Mouse (Mus musculus) bone marrow macrophage, adult 2 months (primary cell): ENCODE measurements around the gene 9430015G10Rik.

Experiments
- CTCF ChIP-seq: IDR thresholded peaks from 2 replicates; pipeline ENCODE4 v1.5.1; 2012; ENCODE audit warnings: low read depth, mild to moderate bottlenecking, low read length, moderate library complexity
- POLR2A ChIP-seq: IDR thresholded peaks from 2 replicates; pipeline ENCODE4 v1.6.1; 2012; ENCODE audit warnings: mild to moderate bottlenecking, low read depth, low read length, borderline replicate concordance

DNA sequence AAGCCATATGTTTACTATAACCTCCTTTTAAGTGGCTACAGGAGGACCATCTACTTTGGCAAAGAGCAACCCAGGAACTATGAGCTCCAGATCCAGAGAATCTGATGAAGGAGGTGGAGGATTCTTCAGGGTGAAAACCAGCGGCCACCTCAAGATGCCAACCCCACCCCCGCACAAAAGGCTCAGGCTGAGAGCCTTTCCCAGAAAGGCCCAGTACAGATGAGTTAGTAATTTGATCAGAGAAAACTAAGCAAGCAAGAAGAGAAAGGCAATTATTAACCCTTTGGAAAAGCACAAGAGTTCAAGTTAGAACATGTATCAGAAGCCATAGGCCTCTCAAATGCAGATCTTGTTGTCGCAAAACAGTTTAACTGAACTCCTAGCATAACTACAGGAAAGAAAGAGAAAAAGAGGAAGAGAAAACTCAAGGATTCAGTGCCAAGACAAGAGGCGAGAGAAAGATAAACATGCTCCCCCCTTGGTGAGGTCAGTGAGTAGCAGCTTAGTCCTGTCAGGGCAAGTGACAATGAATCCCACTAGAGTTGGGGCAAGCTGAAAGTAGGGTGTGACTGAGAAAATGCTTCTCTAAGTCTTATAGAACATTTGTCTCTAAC lies 27.1 kb upstream of the 9430015G10Rik start:
- TF ChIP-seq CTCF (no peak), POLR2A (no peak)
